Mouse (Mus musculus) liver, adult 2 months (tissue): ENCODE measurements around the gene Map3k5.

Experiments
- CTCF ChIP-seq: fragments of 200-500 bp; IDR thresholded peaks from 2 replicates; pipeline ENCODE4 v1.5.1; 2011; ENCODE audit warnings: low read depth, low read length, control low read depth
- POLR2A ChIP-seq: fragments of 200-500 bp; IDR thresholded peaks from 2 replicates; pipeline ENCODE4 v1.6.1; 2011; ENCODE audit warnings: low read length, control low read depth; ENCODE audit not compliant: insufficient read depth; ENCODE audit errors: extremely low read depth

DNA sequence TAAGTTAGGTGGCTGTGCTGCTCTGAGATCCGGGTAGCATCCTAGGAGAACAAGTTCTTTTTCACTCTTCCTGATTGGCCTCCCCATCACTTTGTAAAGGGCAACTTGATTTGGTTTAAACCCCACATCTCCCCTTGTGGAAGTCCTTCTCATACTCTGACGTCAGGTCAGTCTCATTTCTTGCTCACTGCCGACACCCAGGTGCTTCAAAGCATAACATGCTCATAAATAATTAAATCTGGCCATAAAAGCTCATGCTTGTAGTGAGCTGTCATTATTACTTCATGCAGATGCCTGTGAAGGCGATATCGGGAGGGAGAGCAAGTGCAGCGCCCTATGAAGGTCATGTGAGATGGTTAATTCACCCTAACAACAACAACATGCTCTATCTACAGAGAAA lies 87.0 kb downstream of the Map3k5 start:
- TF ChIP-seq POLR2A, result no peak
- TF ChIP-seq CTCF, result no peak
